Mouse (Mus musculus) myocyte (in vitro differentiated cells): Measurements from ENCODE around the gene Prkcz.

ENCODE experiments used
- CEBPB ChIP-seq: IDR thresholded peaks from 2 replicates; pipeline ENCODE4 v1.6.1; 2011; ENCODE audit warnings: mild to moderate bottlenecking, moderate library complexity; ENCODE audit not compliant: poor library complexity, insufficient read depth, severe bottlenecking
- E2F4 ChIP-seq: IDR thresholded peaks from one replicate; pipeline ENCODE4 v1.6.1; 2011; ENCODE audit warnings: mild to moderate bottlenecking, control low read depth, moderate library complexity; ENCODE audit not compliant: insufficient read depth
- MAX ChIP-seq: IDR thresholded peaks from one replicate; pipeline ENCODE4 v1.6.1; 2011; ENCODE audit warnings: low read depth, mild to moderate bottlenecking, control low read depth
- MYOD1 ChIP-seq, 3 experiments: IDR thresholded peaks; one replicate each; pipeline ENCODE4 v1.6.1; 2011; ENCODE audit warnings: control low read depth in 2 of 3, low read depth in 2 of 3, mild to moderate bottlenecking in 2 of 3, moderate library complexity in 1 of 3; ENCODE audit not compliant: insufficient read length in 2 of 3, control insufficient read depth in 1 of 3
- MYOG ChIP-seq, 3 experiments: IDR thresholded peaks; one replicate each; pipeline ENCODE4 v1.6.1; 2011; ENCODE audit warnings: control low read depth in 2 of 3, low read depth in 2 of 3, mild to moderate bottlenecking in 2 of 3; ENCODE audit not compliant: insufficient read length in 2 of 3, control insufficient read depth in 1 of 3, insufficient read depth in 1 of 3
- POLR2A ChIP-seq: IDR thresholded peaks from one replicate; pipeline ENCODE4 v1.6.1; 2011; ENCODE audit warnings: low read depth, mild to moderate bottlenecking, control low read depth, moderate library complexity; ENCODE audit not compliant: insufficient read length
- POLR2AphosphoS2 ChIP-seq: IDR thresholded peaks from one replicate; pipeline ENCODE4 v1.6.1; 2011; ENCODE audit warnings: low read depth, control low read depth; ENCODE audit not compliant: insufficient read length
- REST ChIP-seq: IDR thresholded peaks from one replicate; pipeline ENCODE4 v1.6.1; 2011; ENCODE audit warnings: mild to moderate bottlenecking, control low read depth, moderate library complexity; ENCODE audit not compliant: insufficient read depth, insufficient read length
- SRF ChIP-seq: IDR thresholded peaks from one replicate; pipeline ENCODE4 v1.6.1; 2011; ENCODE audit warnings: low read depth; ENCODE audit not compliant: control insufficient read depth, insufficient read length
- TCF12 ChIP-seq: IDR thresholded peaks from one replicate; pipeline ENCODE4 v1.6.1; 2011; ENCODE audit warnings: mild to moderate bottlenecking, control low read depth; ENCODE audit not compliant: poor library complexity, insufficient read depth, severe bottlenecking
- TCF3 ChIP-seq: IDR thresholded peaks from one replicate; pipeline ENCODE4 v1.6.1; 2011; ENCODE audit warnings: low read depth, control low read depth; ENCODE audit not compliant: insufficient read length
- USF1 ChIP-seq: IDR thresholded peaks from one replicate; pipeline ENCODE4 v1.6.1; 2011; ENCODE audit warnings: low read depth, mild to moderate bottlenecking, control low read depth, moderate library complexity

DNA sequence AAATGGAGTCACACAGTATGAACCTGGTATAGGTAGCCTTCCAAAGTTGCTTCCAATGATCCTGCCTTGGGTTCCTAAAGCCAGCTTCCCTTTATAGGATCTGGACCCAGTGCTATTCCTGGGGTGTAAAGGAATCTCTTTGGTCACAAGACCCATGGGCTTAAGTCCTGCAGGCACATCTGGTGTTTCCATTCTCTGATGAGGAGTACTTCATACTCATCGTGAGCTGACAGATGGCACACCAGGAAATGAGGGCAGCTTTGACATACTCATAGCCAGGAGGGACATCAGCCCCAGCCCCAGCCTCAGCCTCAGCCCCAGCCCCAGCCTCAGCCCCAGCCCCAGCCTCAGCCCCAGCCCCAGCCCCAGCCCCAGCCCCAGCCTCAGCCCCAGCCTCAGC is 41.3 kb upstream of the Prkcz start:
- TF ChIP-seq POLR2A (no peak), MAX (no peak), CEBPB (no peak), MYOG (IDR thresholded peaks at IDR 0.05; ENCODE audit: control insufficient read depth in 1 of 3, insufficient read depth in 1 of 3, insufficient read length in 2 of 3, low read depth in 2 of 3) (no peak), SRF (no peak), TCF3 (no peak), POLR2AphosphoS2 (no peak), USF1 (no peak), E2F4 (no peak), MYOD1 (IDR thresholded peaks at IDR 0.05; ENCODE audit: control insufficient read depth in 1 of 3, insufficient read length in 2 of 3, low read depth in 2 of 3) (no peak), TCF12 (no peak), REST (no peak)
